Mouse (Mus musculus): ENCODE measurements around the gene Fbxw4. TPM values are rescaled to one million over a fixed set of nuclear protein-coding genes. Genes with fewer than 3 reads are reported as not detected.
A peak's percentile ranks its signal among the peaks of the same experiment; 100 is the strongest.

Gene Fbxw4
- polyA plus RNA-seq, 1 experiment from 2014 or later, result 5.5 TPM

DNA sequence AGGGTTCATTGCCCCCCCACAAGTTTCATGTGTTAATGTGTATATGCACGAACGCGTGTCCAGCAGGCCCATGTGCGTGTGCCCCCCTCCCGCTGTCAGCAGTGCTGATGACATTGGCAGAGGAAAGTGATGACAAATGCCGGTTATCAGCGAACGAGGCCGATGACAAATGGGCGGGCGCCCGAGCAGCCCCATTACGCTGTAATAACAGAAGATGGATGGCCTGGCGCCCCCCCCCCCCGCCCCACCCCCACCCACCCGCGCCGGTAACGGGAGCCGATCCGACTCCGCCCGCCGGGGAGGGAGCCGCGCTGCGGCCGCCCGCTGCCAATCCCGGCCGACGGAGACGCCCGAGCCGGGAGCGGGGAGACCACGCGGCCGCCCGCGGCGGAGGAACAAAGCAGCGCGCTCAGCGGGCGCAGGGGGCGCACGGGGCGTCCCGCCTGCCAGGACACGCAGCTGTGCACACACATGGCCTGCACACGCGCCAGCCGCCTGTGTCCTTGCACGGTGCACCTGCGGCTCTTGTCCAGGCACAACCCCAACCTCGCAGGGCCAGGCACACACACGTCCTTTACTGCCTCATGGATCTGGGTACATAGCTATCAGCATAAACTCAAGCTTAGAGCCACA is 118.6 kb downstream of the Fbxw4 start:
- Histone ChIP-seq H3K36me3 (no peaks in the 10 kb centered on the region), H3K27ac (peak overlapping the region; percentile 79), H3K27me3 (ENCODE audit: insufficient read depth, poor library complexity, severe bottlenecking) (peaks cover 91% of the 10 kb centered on the region), H3K4me1 (peaks cover 32% of the 10 kb centered on the region), H3K4me3 (peak overlapping the region; percentile 59), H3K9me3 (no peaks in the 10 kb centered on the region)
- WGBS, result 0% methylated on average over 42 of the region's 58 CpGs
- no peak for DNase-seq (ENCODE audit: low spot score)

DNA sequence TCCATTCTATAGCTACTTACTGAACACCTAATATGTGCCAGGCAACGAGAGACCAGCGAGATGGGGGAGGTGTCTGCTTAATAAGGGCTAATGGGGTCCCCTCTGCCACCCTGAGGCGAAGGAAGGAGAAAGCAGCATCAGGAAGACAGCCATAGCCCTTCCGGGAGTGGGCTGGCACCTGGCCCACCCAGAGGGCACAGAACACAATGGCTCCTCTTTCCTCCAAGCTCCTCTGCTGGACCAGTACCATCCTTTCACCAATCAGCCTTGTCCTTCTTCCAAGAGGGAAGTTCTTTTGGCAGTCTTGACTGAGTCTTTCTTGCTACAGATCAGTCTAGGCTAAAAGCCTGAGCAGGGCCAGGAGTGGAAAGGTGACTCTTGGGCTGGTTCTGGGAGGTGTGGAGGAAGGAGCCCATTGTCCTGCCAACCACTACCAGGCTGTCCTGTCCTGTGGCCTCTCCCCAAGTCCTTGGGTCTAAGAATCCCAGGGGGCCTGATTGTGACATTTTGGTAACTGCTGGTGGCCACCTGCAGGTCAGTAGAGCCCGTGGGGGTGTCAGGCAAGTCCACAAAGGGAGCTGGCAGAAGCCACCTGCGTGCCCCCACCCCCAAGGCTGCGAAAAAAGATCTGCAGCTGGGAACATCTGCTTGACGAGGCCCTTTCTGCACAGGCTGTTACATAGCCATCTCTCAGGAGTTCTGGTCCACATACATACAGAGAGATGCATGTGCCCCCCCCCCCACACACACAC is 119.3 kb downstream of the Fbxw4 start:
- DNase-seq (ENCODE audit: low spot score), result no peak
- Histone ChIP-seq H3K4me3 (peak overlapping the region; percentile 59), H3K4me1 (peaks cover 34% of the 10 kb centered on the region), H3K36me3 (no peaks in the 10 kb centered on the region), H3K27ac (peak overlapping the region; percentile 79), H3K9me3 (no peaks in the 10 kb centered on the region), H3K27me3 (ENCODE audit: insufficient read depth, poor library complexity, severe bottlenecking) (peaks cover 91% of the 10 kb centered on the region)
- WGBS, result 27% methylated on average over 8 of the region's 8 CpGs

GRCm38 (mm10) chr19:45537505-45537904 is 122.6 kb downstream of the Fbxw4 start:
- Histone ChIP-seq H3K4me1 (peaks cover 37% of the 10 kb centered on the region), H3K27ac (no peak overlapping the region), H3K27me3 (ENCODE audit: insufficient read depth, poor library complexity, severe bottlenecking) (peaks cover 71% of the 10 kb centered on the region), H3K9me3 (no peaks in the 10 kb centered on the region), H3K36me3 (no peaks in the 10 kb centered on the region), H3K4me3 (no peak overlapping the region)
- no peak for DNase-seq (ENCODE audit: low spot score)
- WGBS, result 39% methylated on average over 1 of the region's 1 CpGs

- peaks cover 55% of the 10 kb centered on the region for H3K27me3 ChIP-seq (ENCODE audit: insufficient read depth, poor library complexity, severe bottlenecking)
- WGBS, result 29% methylated on average over 6 of the region's 6 CpGs
These were observed 124.2 kb downstream of the Fbxw4 start for GRCm38 (mm10) chr19:45535929-45536328.

DNA sequence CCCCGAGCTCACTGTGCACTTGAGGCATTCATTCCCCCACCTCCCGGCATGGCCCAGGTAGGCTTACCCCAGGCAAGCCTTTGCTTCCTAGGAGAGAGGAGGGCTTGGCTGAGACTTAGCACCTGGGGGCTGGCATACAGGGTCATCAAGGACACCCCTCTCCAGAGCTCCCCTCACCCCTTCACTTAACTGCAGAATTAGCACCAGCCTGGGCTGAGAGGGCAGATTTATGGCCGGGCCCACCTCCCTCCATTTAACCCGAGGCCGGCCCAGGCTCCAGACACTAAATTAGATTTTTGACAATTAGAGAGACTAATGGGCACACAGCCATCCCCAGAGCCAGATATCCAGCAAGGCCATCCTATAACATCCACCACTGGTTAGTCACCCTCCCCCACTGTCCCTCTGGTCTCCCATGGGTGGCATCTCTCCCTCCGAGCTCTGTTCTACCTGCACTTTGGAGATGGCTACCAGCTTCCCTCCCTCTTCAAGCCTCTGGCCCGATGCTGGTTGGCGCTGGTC is 124.8 kb downstream of the Fbxw4 start:
- Histone ChIP-seq H3K36me3 (no peaks in the 10 kb centered on the region; the same call in 1 of the 2 replicates), H3K4me3 (no peak overlapping the region), H3K27ac (no peak overlapping the region), H3K4me1 (peaks cover 45% of the 10 kb centered on the region), H3K9me3 (no peaks in the 10 kb centered on the region), H3K27me3 (ENCODE audit: insufficient read depth, poor library complexity, severe bottlenecking) (peaks cover 49% of the 10 kb centered on the region)
- WGBS, result 78% methylated on average over 8 of the region's 8 CpGs
- no peak for DNase-seq (ENCODE audit: low spot score)

More at GRCm38 (mm10) chr19:45535929-45536328, 124.2 kb downstream of the Fbxw4 start:
- H3K4me3 ChIP-seq, result no peak overlapping the region
- H3K9me3 ChIP-seq, result no peaks in the 10 kb centered on the region
- H3K27ac ChIP-seq, result no peak overlapping the region
- H3K4me1 ChIP-seq, result peaks cover 42% of the 10 kb centered on the region
- no peak for DNase-seq (ENCODE audit: low spot score)
- no peaks in the 10 kb centered on the region for H3K36me3 ChIP-seq

GRCm38 (mm10) chr19:45533617-45534016 is 126.5 kb downstream of the Fbxw4 start:
- Histone ChIP-seq H3K27me3 (ENCODE audit: insufficient read depth, poor library complexity, severe bottlenecking) (peaks cover 33% of the 10 kb centered on the region), H3K9me3 (no peaks in the 10 kb centered on the region), H3K4me3 (no peak overlapping the region), H3K36me3 (peaks cover 16% of the 10 kb centered on the region), H3K27ac (no peak overlapping the region), H3K4me1 (peaks cover 62% of the 10 kb centered on the region)
- no peak for DNase-seq (ENCODE audit: low spot score)
- 63% methylated on average over 7 of the region's 7 CpGs for WGBS

GRCm38 (mm10) chr19:45531554-45531953 is 128.6 kb downstream of the Fbxw4 start:
- H3K9me3 ChIP-seq, result no peaks in the 10 kb centered on the region
- peak overlapping the region; percentile 67; the same call in 1 of the 2 replicates for H3K27ac ChIP-seq
- 37% methylated on average over 6 of the region's 6 CpGs for WGBS
- H3K27me3 ChIP-seq (ENCODE audit: insufficient read depth, poor library complexity, severe bottlenecking), result peaks cover 19% of the 10 kb centered on the region
- peaks cover 81% of the 10 kb centered on the region for H3K4me1 ChIP-seq
- no peak for DNase-seq (ENCODE audit: low spot score)
- peaks cover 36% of the 10 kb centered on the region for H3K36me3 ChIP-seq
- no peak overlapping the region for H3K4me3 ChIP-seq

DNA sequence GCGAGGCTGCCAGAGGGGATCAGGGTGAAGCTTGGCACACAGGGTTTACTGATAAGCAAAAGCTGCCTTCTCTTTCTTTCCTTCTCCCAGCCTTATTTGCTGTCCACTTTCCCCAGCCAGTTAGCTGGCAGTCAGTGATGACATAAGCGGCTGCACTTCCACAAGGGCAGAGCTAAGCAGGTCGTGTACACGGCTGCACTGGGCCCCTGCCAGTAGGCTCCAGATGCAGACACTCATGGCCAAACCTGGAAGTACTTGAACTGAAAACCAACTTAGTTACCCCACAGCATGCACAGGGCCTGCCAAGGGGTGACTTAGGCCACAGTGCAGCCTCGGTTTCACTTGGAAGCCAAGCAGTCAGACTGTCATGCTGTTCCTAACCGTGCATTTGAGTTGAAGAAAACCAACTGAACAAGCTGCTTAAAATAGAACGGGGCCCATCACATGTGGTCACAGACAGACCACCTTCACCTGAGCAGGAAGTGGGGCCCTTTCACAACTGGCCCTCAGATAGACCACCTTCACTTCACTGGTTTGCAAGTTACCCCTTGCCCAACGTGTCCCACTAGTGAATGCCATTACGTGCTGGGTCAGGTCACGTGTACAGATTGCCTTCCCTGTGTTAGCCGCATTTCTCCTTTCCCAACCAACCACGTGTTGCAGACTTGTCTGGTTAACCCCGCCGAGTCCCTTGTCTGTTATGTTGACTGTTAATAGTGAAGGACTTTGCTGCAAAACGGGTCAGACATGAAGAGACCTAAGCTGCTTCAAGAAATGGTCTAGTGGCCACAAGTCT is 129.7 kb downstream of the Fbxw4 start:
- 59% methylated on average over 15 of the region's 15 CpGs for WGBS
- H3K9me3 ChIP-seq, result no peaks in the 10 kb centered on the region
- H3K27ac ChIP-seq, result peak overlapping the region; percentile 67
- H3K4me1 ChIP-seq, result peaks cover 75% of the 10 kb centered on the region
- no peak for DNase-seq (ENCODE audit: low spot score)
- peaks cover 8% of the 10 kb centered on the region for H3K27me3 ChIP-seq (ENCODE audit: insufficient read depth, poor library complexity, severe bottlenecking)
- H3K4me3 ChIP-seq, result no peak overlapping the region
- H3K36me3 ChIP-seq, result peaks cover 42% of the 10 kb centered on the region

DNA sequence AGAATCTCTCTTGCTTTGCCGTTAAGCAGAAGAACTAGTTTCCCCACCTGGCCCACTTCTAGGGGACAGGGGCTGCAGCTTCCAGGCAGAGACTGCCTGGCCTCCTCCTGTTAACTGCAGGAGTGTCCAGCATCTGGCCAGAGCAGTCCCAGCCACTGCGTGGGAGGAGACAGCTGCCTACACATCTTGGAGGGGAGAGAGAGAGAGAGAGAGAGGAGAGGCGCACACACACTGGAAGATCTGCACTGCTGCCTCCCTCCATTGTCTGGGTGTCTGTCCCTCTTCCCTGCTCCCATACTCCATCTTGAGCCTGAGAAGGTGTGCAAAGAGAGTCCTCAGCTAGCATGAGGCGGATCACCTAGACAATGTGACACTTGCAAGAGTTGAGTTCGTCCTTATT is 130.8 kb downstream of the Fbxw4 start:
- Histone ChIP-seq H3K27ac (no peak overlapping the region), H3K9me3 (no peaks in the 10 kb centered on the region), H3K4me3 (no peak overlapping the region), H3K27me3 (ENCODE audit: insufficient read depth, poor library complexity, severe bottlenecking) (no peaks in the 10 kb centered on the region), H3K36me3 (peaks cover 53% of the 10 kb centered on the region), H3K4me1 (peaks cover 66% of the 10 kb centered on the region)
- peak; percentile 72 for DNase-seq (ENCODE audit: low spot score)
- WGBS, result 72% methylated on average over 5 of the region's 5 CpGs

Other genes with a start within 250 kb of the Fbxw4 start
- gene Poll, start 99.8 kb downstream of the Fbxw4 start, polyA plus RNA-seq (2016; fragmentation: Nextera tagmentation; extraction: Ambion mirVana), result 19.2 and 19.4 TPM in 2 replicates
- 32.5 and 35.0 TPM in 2 replicates for gene Gm17018, start 99.7 kb downstream of the Fbxw4 start, polyA plus RNA-seq (2016; fragmentation: Nextera tagmentation; extraction: Ambion mirVana)
- gene Fgf8, start 82.6 kb upstream of the Fbxw4 start, polyA plus RNA-seq (2016; fragmentation: Nextera tagmentation; extraction: Ambion mirVana), result 1.9 and 8.8 TPM in 2 replicates
- 12.3 and 13.6 TPM in 2 replicates for gene Npm3, start 89.3 kb upstream of the Fbxw4 start, polyA plus RNA-seq (2016; fragmentation: Nextera tagmentation; extraction: Ambion mirVana)
- gene Mgea5, start 123.5 kb upstream of the Fbxw4 start, polyA plus RNA-seq (2016; fragmentation: Nextera tagmentation; extraction: Ambion mirVana), result 39.6 and 52.5 TPM in 2 replicates
- 0.35 and 0.53 TPM in 2 replicates for gene Kcnip2, start 155.7 kb upstream of the Fbxw4 start, polyA plus RNA-seq (2016; fragmentation: Nextera tagmentation; extraction: Ambion mirVana)